Mouse (Mus musculus) naive thymus-derived CD4-positive, alpha-beta T cell, adult 2 months (primary cell): ENCODE results near the gene Ascc2.
"Not testable (repeated sequence)": the region's sequence is repeated elsewhere in the genome, so short reads cannot be mapped to it uniquely, and the experiment has no call there.

ENCODE experiments used
- DNase-seq: peaks from one replicate; pipeline ENCODE4 v3.0.0-alpha.2; 2011; ENCODE audit warnings: low read depth

Ascc2 gene

DNA sequence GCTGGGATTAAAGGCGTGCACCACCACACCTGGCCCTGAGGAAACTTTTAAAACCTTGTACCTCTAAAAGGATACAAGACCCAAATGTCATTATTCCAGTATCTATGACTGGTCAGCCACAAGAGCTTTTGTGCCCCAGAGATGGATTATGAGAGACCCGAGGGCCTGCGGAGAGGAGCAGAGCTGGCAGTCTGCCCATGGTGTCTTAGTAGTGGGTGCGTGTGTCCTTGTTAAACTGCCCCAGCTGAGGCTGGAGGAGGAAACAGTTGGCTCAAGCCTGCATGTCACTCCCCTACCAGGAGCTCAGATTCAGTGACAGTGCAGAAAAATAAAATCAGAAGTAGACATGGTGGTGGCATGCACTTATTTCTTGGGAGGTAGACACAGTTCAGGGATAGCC is 47.5 kb downstream of the Ascc2 start:
- DNase-seq: no peak

GRCm38 (mm10) chr11:4685510-4685909 is 48.0 kb downstream of the Ascc2 start:
- DNase-seq: no peak

DNA sequence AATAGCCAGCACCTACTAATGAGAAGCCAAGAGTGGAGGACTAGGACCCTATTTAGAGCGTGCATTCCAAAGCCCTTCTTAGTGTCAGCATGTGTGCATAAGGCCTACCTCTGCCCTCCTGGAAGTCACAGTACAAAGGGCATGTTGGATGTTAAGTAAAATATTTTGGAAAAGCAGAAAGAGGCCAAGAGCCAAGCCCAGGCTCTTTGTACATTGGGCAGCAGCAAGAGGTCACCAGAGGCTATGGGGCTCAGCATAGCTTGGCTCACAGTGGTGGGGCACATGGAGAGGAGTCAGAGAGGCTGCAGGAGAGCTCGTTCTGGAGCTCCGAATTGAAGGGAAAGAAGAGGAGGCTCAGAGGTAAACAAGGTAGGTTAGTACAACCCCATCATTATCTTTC is 49.5 kb downstream of the Ascc2 start:
- no peak for DNase-seq

DNA sequence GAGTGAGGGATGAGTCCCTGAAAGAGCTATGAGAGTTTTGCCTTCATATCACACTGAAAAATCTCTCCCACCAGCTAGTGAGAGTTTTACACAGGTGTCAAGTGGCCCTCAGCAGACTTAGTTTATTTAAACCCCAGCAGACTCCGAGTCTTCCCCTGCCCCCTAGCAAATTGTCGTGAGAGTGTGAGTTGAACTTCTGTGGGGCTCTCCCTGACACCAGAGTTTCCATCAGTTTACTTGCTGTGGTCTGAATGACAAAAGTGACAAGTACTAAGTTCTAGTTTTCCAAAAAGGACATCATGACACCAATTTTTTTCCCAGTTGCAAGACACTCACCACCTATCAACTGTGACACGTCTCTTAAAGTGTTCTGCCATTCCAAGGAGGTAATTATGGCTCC is 50.3 kb downstream of the Ascc2 start:
- DNase-seq: no peak

- DNase-seq: no peak
Measured at GRCm38 (mm10) chr11:4688632-4689380, 51.3 kb downstream of the Ascc2 start.

GRCm38 (mm10) chr11:4690353-4690752 is 52.8 kb downstream of the Ascc2 start:
- DNase-seq: no peak

DNA sequence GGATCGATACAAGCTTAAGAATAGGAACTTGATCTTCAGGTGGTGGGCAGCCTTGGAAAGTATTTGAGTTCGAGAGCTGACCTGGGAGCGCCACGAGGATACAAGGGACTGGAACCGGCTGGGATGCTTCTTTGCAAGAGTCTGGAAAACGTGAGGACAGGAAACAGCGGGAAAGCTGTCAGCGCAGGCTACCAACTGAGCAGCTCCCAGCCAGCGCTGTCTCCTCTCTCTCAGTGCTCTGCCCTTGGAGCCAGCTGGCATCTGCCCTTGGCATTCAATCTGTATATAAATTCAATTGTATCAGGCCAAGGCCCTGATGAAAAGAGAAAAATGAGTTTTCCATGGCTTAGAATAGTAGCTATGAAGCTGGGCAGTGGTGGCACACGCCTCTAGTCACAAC is 53.7 kb downstream of the Ascc2 start:
- no peak for DNase-seq

- no peak for DNase-seq
Measured at GRCm38 (mm10) chr11:4692162-4692561, 54.6 kb downstream of the Ascc2 start.

GRCm38 (mm10) chr11:4697043-4697983 is 59.8 kb downstream of the Ascc2 start:
- DNase-seq: no peak

- DNase-seq: no peak
Measured at GRCm38 (mm10) chr11:4700726-4701125, 63.2 kb downstream of the Ascc2 start.

GRCm38 (mm10) chr11:4703688-4704071 is 66.1 kb downstream of the Ascc2 start:
- DNase-seq: no peak

GRCm38 (mm10) chr11:4704072-4704964 is 66.8 kb downstream of the Ascc2 start, which contains the start of the genes Uqcr10 and Zmat5:
Uqcr10 (minus strand) TSS chr11:4704342.
Zmat5 (plus strand) TSS chr11:4704678.
- peak; percentile 98 for DNase-seq

GRCm38 (mm10) chr11:4705178-4705577 is 67.6 kb downstream of the Ascc2 start:
- DNase-seq: no peak

DNA sequence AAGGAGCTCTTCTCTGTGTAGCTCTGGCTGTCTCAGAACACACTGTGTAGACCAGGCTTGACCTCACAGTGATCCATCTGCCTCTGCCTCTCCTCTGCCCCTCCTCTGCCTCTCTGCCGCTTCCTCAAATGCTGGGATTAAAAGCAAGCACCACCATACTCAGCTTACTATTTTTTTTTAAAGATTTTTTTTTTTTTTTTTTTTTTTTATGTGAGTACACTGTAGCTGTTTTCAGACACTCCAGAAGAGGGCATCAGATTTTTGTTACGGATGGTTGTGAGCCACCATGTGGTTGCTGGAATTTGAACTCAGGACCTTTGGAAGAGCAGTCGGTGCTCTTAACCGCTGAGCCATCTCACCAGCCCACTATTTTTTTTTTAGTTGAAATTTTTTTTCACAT is 72.6 kb downstream of the Ascc2 start:
- DNase-seq: not testable (repeated sequence)

DNA sequence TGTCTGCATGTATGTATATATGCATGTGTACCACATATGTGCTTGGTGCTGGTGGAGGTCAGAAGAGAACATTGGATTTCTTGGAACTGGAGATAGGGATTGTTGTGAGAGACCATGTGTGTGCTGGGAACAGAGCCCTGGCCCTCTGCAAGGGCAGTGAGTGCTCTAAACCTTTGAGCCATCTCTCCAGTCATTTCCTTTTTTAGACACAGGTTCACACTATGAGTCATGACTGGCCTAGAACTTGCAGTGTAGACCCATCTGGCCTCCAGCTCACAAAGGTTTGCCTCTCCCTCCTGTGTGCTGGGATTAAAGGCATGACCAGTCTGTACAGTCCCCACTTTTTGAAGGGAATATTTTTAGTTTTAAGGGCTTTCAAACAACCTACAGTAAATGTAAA is 75.3 kb downstream of the Ascc2 start:
- no peak for DNase-seq

DNA sequence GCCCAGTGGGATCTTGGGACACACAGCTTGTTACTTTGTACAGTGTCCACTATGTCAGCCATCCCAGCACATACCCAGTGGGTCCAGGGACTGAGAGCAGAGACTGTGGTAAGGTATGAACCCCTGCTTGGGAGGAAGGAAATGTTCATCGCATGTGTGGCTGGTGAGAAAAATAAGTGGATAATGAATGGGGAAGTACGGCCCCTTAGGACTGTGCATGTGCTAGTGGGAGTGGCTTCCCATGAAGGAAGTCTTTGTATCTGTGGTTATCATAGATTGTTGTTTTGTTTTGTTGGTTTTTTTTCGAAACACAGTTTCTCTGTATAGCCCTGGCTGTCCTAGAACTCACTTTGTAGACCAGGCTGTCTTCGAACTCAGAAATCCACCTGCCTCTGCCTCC is 77.2 kb downstream of the Ascc2 start:
- no peak for DNase-seq

GRCm38 (mm10) chr11:4715596-4715995 is 78.0 kb downstream of the Ascc2 start:
- DNase-seq: no peak

GRCm38 (mm10) chr11:4716530-4717236 is 79.1 kb downstream of the Ascc2 start:
- no peak for DNase-seq

DNA sequence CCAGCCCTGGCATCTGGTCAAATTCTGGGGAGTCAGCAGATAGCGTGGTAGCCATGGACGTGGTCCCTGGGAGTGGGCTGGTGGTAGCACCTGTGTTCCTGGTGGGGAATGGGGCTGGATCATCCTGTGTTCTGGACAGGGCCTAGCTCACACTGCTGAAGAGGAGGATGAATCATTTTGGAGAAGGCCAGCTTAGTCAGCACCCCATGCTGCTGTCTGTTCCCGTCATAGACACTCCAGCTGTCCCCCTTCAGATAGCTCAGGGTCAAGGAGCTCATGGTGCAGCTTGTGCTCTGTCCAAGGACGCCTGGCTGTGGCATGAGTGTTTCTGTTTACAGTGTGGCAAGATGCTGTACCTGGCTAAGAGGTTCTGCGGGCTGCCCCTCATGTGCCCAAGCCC is 81.0 kb downstream of the Ascc2 start:
- no peak for DNase-seq

- DNase-seq: no peak
Measured at GRCm38 (mm10) chr11:4719961-4720360, 82.4 kb downstream of the Ascc2 start.

DNA sequence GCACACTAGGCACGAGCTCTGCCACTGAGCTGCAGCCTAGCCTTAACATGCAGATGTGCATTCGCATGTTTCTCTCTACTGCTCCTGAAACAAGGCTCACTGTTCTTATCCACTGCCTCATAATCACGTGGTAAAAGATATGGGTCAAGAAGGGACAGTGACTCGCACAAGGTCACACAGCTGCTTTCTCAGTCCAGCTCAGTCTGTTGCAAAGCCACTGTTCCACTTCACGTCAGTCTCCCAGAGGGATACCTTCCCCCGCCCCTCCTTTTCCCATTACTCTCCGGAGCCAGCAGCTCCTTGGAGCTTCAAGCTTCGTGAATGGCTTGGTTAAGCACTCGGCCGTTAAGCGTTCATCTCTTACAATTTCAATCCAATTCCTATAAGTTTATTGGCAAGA is 82.8 kb downstream of the Ascc2 start:
- DNase-seq: no peak
